Mouse (Mus musculus) right cerebral cortex, adult 2 months (tissue): ENCODE data around the gene Gm4070.
"Not testable (repeated sequence)": the region's sequence is repeated elsewhere in the genome, so short reads cannot be mapped to it uniquely, and the experiment has no call there.

Source experiments
- DNase-seq, 2 experiments: peaks; one replicate each; pipeline ENCODE4 v3.0.0; 2021 to 2022; ENCODE audit warnings: low spot score in 2 of 2

Gene Gm4070

DNA sequence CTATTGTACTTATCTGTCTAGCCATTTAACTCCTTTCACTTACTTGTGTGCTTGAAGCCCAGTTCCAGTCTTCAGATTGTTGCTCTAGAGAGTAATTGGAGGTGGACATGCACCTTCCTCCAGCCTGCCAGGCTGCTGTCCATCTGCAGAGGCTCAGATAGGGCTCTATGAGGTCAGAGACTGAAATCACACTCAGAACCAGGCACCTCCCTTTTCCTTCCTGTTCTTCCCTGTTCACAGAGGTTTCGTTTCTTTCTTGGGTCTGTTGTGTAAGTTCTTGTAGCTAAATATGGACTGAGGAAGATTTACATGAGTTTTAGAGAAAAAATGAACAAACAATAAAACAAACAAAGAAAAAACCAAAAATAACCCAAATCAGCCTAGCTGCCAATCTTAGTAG lies at the start of gene Gm4070:
Gene Gm4070, minus strand, starts transcription at position 156 of the 400 bp plus-strand sequence.
- DNase-seq: not testable (repeated sequence)

DNA sequence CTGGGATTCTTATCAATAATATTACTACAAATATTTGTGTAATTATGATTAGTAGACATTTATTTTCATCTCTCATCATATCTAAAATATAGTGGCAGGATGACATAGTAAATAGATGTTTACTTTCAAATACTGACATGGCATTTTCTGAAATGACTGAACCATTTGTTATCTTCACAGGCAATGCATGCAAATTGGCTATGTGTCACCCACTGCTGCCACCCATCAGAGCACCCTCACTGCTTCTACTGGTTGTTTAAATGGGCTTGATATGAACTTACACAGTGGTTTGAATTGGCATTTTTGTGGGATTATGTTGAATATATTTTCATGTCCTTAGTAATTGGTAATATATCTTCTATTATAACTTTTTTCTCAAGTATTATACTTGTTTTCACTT lies 773 bp upstream of the Gm4070 start:
- DNase-seq: not testable (repeated sequence)

DNA sequence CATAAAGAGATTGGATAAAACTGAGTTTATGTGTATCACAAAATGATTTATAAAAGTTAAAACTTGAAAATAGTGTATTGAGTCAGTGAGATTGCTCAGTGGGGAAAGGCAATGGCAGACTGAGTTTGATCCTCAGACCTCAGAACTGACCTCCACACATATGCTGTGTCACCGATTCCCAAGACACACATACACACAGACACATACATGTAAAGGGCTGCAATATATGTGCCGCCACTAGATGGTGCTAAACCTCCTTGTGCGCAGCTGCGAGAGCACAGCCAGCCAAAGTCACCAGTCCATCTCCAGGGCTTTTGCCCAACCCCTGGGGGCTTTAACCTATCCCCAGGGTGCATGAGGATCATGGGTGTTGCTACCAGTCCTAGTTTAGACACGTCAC lies 1.4 kb downstream of the Gm4070 start:
- not testable (repeated sequence) for DNase-seq

DNA sequence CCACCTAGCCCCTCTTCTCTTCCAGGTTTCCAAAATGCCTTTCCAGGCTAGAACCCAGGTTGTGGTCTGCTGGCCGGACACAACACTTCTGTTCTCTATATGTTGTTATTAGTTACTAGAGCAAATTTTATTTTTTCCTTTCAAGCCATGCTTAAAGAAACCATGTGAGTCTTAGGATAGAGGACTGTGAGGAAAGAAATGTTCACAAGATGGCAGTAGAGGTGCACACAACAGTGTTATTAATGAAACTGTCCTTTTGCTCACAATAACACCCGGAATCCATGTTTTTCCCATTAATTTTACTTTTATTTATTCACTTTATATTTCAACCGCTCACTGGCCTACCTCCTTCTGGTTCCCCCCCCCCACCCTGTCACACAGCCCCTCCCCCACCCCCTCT lies 8.5 kb downstream of the Gm4070 start:
- not testable (repeated sequence) for DNase-seq

DNA sequence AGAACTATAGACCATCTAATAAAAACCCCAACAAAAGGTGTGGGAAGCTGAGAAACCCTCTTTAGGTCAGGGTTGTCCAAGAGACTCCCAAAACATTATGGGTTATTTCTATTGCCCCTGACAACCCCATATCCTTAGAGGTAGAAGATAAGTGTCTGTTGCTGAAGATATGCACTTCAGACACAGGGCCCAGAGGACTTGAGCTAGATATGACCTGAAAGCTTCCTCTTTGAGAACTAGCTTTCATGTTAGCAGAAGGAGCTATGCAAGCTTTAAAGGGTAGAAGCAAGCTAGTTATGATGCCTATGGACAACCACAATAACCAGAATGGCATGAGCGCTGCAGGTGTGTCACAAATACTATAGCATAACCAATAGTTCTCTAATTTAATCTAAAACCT lies 21.6 kb downstream of the Gm4070 start:
- not testable (repeated sequence) for DNase-seq

DNA sequence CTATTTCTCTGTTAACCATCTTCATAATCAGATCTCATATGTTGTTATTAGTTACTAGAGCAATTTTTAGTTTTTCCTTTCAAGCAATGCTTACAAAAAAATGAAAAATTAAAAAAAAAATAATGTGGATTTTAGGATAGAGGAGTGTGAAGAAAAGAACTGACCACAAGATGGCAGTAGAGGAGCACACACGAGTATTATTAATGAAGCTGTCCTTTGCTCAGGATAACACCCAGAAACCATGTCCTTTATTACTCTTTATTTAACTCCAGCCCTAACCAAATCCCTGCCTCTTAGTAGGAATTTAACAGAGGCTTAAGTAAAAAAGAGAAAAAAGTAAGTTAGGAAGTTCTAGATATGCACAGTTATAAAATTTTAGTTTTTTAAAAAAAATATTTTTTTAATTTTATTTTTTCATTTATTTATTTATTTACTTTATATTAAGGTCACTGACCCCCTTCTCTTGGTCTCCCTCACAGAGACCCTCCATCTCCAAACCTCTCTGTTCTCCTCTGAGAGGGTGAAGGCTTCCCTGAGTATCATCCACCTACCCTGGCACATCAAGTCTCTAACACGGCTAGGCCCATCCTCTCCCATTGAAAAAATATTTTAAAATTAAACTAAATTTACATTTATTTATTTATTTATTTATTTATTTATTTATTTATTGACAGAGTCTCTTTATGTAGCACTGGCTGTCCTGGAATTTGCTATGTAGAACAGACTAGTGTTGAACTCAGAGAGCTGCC lies 70.0 kb downstream of the Gm4070 start:
- not testable (repeated sequence) for DNase-seq

DNA sequence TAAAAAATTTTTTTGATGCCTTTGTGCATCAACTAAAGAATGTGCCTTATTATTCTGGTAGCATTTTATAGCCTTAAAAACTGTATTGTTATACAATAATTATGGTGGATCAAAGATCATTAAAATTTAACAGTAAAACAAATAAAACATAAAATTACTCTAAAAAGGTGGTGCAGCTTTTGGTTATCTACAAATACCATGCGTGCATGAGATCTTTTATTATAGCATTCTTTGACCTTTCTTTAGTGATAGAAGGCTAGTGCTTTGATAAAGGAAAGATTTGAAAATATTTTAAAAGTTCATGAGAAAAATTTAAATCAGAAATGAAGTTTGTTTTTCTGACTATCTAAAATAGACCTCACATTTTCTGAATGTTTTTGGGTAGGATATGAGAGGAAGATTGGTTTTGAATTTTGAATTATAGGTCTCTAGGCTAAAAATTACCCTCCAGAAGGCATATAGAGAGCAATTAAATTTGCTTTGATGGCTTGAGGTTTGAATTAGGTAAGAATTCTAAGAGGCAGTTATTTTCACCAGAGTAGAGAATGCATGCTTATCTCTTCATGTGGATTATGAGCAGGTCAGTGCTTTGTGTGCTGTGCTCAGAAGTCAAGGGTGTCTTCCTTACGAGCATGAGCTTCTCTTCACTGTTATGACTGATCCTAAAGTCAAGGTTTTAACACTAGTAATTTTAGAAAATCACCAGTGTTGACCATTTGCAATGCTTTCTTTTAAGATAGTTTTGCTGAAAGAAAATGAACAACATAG lies 73.9 kb downstream of the Gm4070 start:
- not testable (repeated sequence) for DNase-seq

DNA sequence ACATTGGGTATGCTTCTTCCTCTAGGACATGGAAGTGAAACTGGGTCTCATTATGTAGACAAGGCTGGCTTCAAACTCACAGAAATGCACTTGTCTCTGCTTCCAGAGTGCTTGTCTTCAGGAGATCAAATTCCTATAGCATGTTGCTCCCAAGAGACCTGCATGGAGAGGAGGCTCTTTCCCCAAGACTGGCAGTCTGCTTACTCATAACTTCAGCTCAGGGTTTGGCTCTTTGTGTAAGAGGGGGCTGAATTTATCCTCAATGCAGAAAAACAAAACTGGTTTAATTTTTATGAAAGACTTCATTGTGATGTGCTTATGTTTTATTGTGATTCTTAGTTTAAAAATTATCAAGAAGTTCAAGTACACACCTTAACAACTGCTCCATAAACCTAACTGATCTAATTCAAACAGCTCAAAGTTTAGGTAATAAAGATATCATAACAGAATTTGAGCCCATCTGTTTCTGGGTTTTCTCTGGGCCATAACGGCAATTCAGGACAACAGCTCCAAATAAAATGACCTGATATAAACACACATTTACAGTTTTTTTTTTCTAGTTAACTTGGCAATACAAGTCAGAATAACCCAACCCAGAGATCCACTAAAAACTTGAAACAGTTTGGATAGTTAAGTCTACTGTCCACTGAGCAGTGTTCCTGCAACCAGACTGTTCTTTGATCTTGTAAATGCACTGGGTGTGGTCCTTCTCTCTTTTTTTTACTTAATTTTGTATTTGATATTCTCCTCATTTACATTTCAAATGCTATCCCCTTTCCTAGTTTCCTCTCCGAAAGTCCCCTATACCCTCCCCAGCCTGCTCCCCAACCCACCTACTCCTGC lies 97.8 kb downstream of the Gm4070 start:
- not testable (repeated sequence) for DNase-seq
